Mouse (Mus musculus): ENCODE measurements around the gene Tpra1. TPM values are rescaled to one million over a fixed set of nuclear protein-coding genes. Genes with fewer than 3 reads are reported as not detected.
A peak's percentile ranks its signal among the peaks of the same experiment; 100 is the strongest.

Tpra1 gene
- total and polyA plus RNA-seq, 2 experiments from 2014 or later: 41.4 to 45.0 TPM

DNA sequence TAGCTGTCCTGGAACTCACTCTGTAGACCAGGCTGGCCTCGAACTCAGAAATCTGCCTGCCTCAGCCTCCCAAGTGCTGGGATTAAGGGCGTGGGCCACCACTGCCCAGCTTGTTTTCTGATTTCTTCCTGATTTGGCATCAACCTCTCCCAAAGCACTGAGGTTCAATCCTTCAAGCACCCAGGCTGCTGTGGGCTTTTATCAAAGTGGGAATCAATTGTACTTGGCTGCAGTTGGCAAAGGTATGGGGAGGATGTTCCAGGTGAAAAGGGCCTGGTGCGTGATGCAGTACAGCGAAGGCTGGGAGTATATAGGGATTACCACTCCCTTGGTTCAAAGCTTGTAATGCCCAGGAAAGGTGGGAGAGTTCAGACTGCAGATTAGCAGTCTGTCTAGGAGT is 3.0 kb upstream of the Tpra1 start:
- DNase-seq (no peak), ATAC-seq (no peak)
- Histone ChIP-seq H3K4me1 (ENCODE audit: insufficient read depth) (peaks cover 12% of the 10 kb centered on the region; the same call in 1 of the 2 replicates), H3K4me2 (ENCODE audit: low read depth) (peak overlapping the region; percentile 93), H3K9me3 (ENCODE audit: low read length) (no peaks in the 10 kb centered on the region), H3K4me3 (ENCODE audit: low read depth, low read length) (peak overlapping the region; percentile 58; the same call in 1 of the 2 replicates), H3K9ac (no peak overlapping the region), H3K27ac (ENCODE audit: low read depth, low read length) (no peak overlapping the region), H3K36me3 (ENCODE audit: insufficient read depth) (no peaks in the 10 kb centered on the region), H3K27me3 (ENCODE audit: insufficient read depth, low read length) (no peaks in the 10 kb centered on the region)
- TF ChIP-seq CTCF (IDR thresholded peaks at IDR 0.05; ENCODE audit: low read depth): no peak
- 54% methylated on average over 4 of the region's 4 CpGs for WGBS

DNA sequence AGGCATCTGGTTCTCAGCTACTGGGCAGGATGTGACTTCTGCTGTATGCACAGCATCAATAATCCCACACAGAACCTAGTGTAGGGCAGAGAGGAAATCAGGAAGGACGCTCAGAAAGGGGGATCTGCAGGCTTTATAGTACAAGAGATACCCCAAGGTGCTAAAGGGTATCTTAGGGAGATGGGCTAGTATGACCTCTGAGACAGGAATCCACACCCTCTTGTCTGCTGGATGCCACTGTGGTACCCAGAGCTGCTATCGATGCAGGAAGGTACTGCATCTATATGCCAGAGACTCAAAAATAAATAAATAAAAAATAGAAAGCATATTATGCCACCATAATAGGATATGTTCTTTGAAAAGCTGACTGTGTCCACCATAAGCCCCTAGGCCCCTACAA is 2.4 kb upstream of the Tpra1 start:
- no peak for DNase-seq
- H3K4me1 ChIP-seq (ENCODE audit: insufficient read depth): peaks cover 12% of the 10 kb centered on the region; the same call in 1 of the 2 replicates
- no peak for ATAC-seq

DNA sequence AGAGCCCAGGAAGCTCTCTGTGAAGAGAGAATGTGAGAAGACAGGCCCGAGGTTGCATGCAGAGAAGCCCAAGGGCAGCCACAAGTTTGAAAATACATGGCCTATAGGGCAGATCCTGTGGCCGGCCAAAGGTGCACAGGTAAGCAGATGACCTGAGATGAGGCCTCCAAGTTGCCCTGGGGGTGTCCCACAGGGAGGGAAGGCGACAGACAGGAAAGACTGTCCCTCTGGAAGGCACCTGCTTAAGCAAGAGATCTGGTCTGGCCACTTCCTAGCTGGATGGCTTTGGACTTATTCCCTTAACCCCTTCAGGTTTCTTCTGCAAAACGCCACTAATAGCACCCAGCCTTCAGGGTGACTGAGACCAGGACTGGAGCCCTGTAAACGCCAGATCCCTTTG is 580 bp upstream of the Tpra1 start:
- Histone ChIP-seq H3K4me2 (ENCODE audit: low read depth) (peak overlapping the region; percentile 99), H3K27me3 (ENCODE audit: insufficient read depth, low read length) (no peaks in the 10 kb centered on the region), H3K9me3 (ENCODE audit: low read length) (no peaks in the 10 kb centered on the region), H3K4me3 (ENCODE audit: low read depth, low read length) (peak overlapping the region; percentile 93), H3K36me3 (ENCODE audit: insufficient read depth) (no peaks in the 10 kb centered on the region), H3K9ac (peak overlapping the region; percentile 77), H3K4me1 (ENCODE audit: insufficient read depth) (peaks cover 12% of the 10 kb centered on the region; the same call in 1 of the 2 replicates), H3K27ac (ENCODE audit: low read depth, low read length) (peak overlapping the region; percentile 85; the same call in 1 of the 2 replicates)
- 5% methylated on average over 5 of the region's 5 CpGs for WGBS
- DNase-seq (no peak), ATAC-seq (no peak)
- TF ChIP-seq CTCF (IDR thresholded peaks at IDR 0.05; ENCODE audit: low read depth): no peak

More for the DNA sequence above, 2.4 kb upstream of the Tpra1 start:
- 95% methylated on average over 2 of the region's 2 CpGs for WGBS
- Histone ChIP-seq H3K27ac (ENCODE audit: low read depth, low read length) (no peak overlapping the region), H3K4me2 (ENCODE audit: low read depth) (no peak overlapping the region), H3K27me3 (ENCODE audit: insufficient read depth, low read length) (no peaks in the 10 kb centered on the region), H3K9me3 (ENCODE audit: low read length) (no peaks in the 10 kb centered on the region), H3K4me3 (ENCODE audit: low read depth, low read length) (no peak overlapping the region), H3K36me3 (ENCODE audit: insufficient read depth) (no peaks in the 10 kb centered on the region), H3K9ac (no peak overlapping the region)
- no peak for TF ChIP-seq CTCF (IDR thresholded peaks at IDR 0.05; ENCODE audit: low read depth)

DNA sequence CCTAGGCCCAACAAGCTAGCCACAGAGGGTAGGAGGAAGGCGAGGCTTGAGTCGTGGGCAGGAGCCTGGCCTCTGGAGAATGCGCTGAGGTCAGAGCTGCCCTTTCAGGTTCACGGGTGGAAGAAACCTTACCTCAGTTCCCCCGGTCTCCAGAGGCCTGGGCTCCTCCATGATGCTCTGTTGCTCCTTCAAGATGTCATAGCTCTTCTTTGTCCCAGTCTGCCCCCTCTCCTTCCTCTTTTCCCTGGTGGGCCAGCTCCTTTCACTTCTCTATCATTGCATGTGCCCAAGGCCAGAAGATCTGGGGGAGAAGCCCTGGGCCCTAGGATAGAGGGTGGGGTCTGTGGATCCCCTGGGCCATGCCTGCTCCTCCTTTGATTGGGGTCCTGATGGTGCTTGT is 1.7 kb downstream of the Tpra1 start:
- TF ChIP-seq CTCF (IDR thresholded peaks at IDR 0.05; ENCODE audit: low read depth): no peak
- no peak overlapping the region for H3K9ac ChIP-seq
- ATAC-seq (no peak), DNase-seq (no peak)
- no peaks in the 10 kb centered on the region for H3K9me3 ChIP-seq (ENCODE audit: low read length)
- peaks cover 4% of the 10 kb centered on the region; the same call in 1 of the 2 replicates for H3K36me3 ChIP-seq (ENCODE audit: insufficient read depth)
- H3K27ac ChIP-seq (ENCODE audit: low read depth, low read length): no peak overlapping the region
- 85% methylated on average over 5 of the region's 5 CpGs for WGBS
- no peak overlapping the region for H3K4me3 ChIP-seq (ENCODE audit: low read depth, low read length)
- H3K4me1 ChIP-seq (ENCODE audit: insufficient read depth): peaks cover 12% of the 10 kb centered on the region; the same call in 1 of the 2 replicates
- no peaks in the 10 kb centered on the region for H3K27me3 ChIP-seq (ENCODE audit: insufficient read depth, low read length)
- H3K4me2 ChIP-seq (ENCODE audit: low read depth): peak overlapping the region; percentile 99

DNA sequence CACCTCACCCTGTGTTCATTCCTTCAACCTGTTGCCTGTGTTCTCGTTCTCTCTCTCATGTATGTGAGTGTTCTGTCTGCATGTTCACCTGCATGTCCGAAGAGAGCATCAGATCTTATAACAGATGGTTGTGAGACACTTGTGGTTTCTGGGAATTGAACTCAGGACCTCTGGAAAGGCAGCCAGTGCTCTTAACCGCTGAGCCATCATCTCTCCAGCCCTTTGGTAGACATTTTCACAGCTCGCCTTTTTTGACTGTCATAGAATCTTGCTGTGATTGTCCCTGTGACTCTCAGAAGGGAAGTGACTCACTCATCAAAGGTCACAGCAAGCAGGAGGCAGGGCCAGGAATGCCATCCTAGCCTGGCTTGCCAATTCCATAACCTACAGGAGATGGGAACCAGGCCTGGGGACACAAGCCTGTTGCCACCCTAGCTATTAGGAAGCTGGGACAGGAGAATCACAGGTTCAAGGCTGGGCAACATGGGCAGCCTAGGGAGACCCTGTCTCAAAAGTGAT is 2.5 kb downstream of the Tpra1 start:
- H3K4me2 ChIP-seq (ENCODE audit: low read depth): no peak overlapping the region
- peaks cover 12% of the 10 kb centered on the region; the same call in 1 of the 2 replicates for H3K4me1 ChIP-seq (ENCODE audit: insufficient read depth)
- H3K9me3 ChIP-seq (ENCODE audit: low read length): no peaks in the 10 kb centered on the region
- DNase-seq: no peak
- WGBS: 86% methylated on average over 4 of the region's 4 CpGs
- H3K9ac ChIP-seq: no peak overlapping the region
- no peak overlapping the region for H3K27ac ChIP-seq (ENCODE audit: low read depth, low read length)
- no peak for ATAC-seq
- TF ChIP-seq CTCF (IDR thresholded peaks at IDR 0.05; ENCODE audit: low read depth): no peak
- no peak overlapping the region for H3K4me3 ChIP-seq (ENCODE audit: low read depth, low read length)
- no peaks in the 10 kb centered on the region for H3K27me3 ChIP-seq (ENCODE audit: insufficient read depth, low read length)
- peaks cover 4% of the 10 kb centered on the region; the same call in 1 of the 2 replicates for H3K36me3 ChIP-seq (ENCODE audit: insufficient read depth)

DNA sequence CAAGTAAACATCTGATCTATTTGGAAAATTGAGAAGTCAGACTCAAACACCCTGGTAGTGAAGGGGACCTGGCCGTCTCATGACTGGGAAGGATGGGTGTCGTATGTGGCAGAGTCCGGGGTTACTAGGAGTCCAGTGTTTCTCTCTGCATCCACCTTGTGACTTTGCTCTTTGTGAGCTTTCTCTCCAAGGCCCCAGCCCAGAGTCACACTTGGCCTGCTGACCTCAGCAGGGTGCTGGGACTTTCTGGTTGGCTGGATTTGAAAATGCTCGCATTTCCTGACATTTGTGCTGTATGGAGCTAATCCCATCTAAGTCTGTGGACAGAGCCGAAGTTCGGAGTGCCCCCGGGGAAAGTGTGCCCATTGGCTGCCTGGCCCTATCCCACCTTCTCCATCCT is 3.0 kb downstream of the Tpra1 start:
- Histone ChIP-seq H3K4me1 (ENCODE audit: insufficient read depth) (peaks cover 12% of the 10 kb centered on the region; the same call in 1 of the 2 replicates), H3K36me3 (ENCODE audit: insufficient read depth) (peaks cover 4% of the 10 kb centered on the region; the same call in 1 of the 2 replicates), H3K27ac (ENCODE audit: low read depth, low read length) (no peak overlapping the region), H3K4me3 (ENCODE audit: low read depth, low read length) (no peak overlapping the region), H3K4me2 (ENCODE audit: low read depth) (no peak overlapping the region), H3K9me3 (ENCODE audit: low read length) (no peaks in the 10 kb centered on the region), H3K27me3 (ENCODE audit: insufficient read depth, low read length) (no peaks in the 10 kb centered on the region), H3K9ac (no peak overlapping the region)
- WGBS: 76% methylated on average over 7 of the region's 7 CpGs
- DNase-seq (no peak), ATAC-seq (no peak)
- TF ChIP-seq CTCF (IDR thresholded peaks at IDR 0.05; ENCODE audit: low read depth): no peak

DNA sequence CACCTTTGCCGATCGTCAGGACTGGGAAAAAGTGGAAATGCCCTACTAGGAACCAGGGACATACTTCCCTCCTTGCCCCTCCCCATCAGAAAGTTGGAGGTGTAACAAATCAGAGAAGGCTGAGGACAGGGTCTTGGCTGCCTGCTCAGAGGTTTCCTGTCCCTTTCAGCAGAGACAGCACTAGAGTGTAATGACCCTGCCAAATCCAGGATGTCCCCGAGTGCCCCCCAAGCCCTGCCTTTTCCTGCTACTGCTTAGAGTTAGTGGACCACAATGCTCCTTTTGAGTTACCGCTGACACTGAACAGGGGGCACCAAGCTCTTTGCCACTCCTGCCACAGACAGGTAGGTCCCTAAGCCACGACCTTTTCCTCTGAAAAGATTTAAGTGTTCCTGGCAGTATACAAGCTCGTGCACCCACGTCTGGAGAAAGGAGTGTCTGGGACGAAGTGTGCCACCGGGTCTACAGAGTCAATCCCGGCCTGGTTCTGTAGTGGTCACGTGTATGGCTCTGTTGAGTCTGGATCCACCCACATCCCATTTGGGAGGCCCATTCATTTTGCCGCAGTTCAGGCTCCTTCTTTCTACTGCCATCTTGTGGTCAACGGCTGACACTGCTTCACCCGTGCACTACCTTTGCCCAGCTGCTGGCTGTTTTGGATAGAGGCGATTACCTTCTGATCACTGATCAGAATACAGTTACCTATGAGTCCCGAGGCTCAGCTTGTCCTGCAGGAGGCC is 4.5 kb downstream of the Tpra1 start:
- ATAC-seq: peak; percentile 49
- no peak overlapping the region for H3K27ac ChIP-seq (ENCODE audit: low read depth, low read length)
- no peaks in the 10 kb centered on the region for H3K9me3 ChIP-seq (ENCODE audit: low read length)
- 20% methylated on average over 16 of the region's 16 CpGs for WGBS
- H3K9ac ChIP-seq: no peak overlapping the region
- no peak overlapping the region for H3K4me3 ChIP-seq (ENCODE audit: low read depth, low read length)
- peaks cover 12% of the 10 kb centered on the region; the same call in 1 of the 2 replicates for H3K4me1 ChIP-seq (ENCODE audit: insufficient read depth)
- peak; percentile 80 for DNase-seq
- peak; percentile 87 for TF ChIP-seq CTCF (IDR thresholded peaks at IDR 0.05; ENCODE audit: low read depth)
- peaks cover 12% of the 10 kb centered on the region; the same call in 1 of the 2 replicates for H3K36me3 ChIP-seq (ENCODE audit: insufficient read depth)
- peak overlapping the region; percentile 25 for H3K4me2 ChIP-seq (ENCODE audit: low read depth)
- no peaks in the 10 kb centered on the region for H3K27me3 ChIP-seq (ENCODE audit: insufficient read depth, low read length)

All from forebrain, postnatal 0 days (tissue).